7 mouse cellular contexts compared by ENCODE assay signal in genomic region chr4:151666411-151666901, GRCm38 (mm10).
DNase-seq lines count a peak whose midpoint lies in the region; ATAC-seq and TF ChIP-seq lines count a peak whose summit lies in the region.

No protein-coding gene starts in this region.

- H3K4me1 ChIP-seq in olfactory bulb, adult 2 months (ENCODE audit: control insufficient read depth, insufficient read depth, low read length) = peaks cover 31% of the 10 kb centered on the region

- no peak for TF ChIP-seq POLR2A in olfactory bulb, adult 2 months (IDR thresholded peaks at IDR 0.05; ENCODE audit: insufficient read depth, low read depth, low read length)

- no peak for TF ChIP-seq CTCF in olfactory bulb, adult 2 months (IDR thresholded peaks at IDR 0.05; ENCODE audit: insufficient read depth, low read depth, low read length)

- ATAC-seq in inflammation-experienced regulatory T-cells, adult 6 months = no peak

- H3K27ac ChIP-seq in olfactory bulb, adult 2 months (ENCODE audit: insufficient read depth, low read depth, low read length) = peak overlapping the region; percentile 63

- no peak overlapping the region for H3K4me3 ChIP-seq in olfactory bulb, adult 2 months (ENCODE audit: insufficient read depth, low read depth, low read length)

- peak; percentile 26 for DNase-seq in adrenal gland, postnatal 14 days
- DNase-seq in cerebellum, adult 18-20 months = peak; percentile 66 to 71
- DNase-seq in gastrocnemius, postnatal 25 days = peak; percentile 57
- peak; percentile 57 for DNase-seq in kidney, adult 18-20 months
- no peak for DNase-seq in spleen, postnatal 4 days (ENCODE audit: low spot score in 2 of 2)

- WGBS in olfactory bulb, adult 2 months = 8% methylated on average over 12 of the region's 12 CpGs

Comparison
In these comparisons a context has a peak if more than half of its experiments do, and no peak if none do; other contexts are left out.
1. DNase-seq: peak in adrenal gland, postnatal 14 days (single experiment), cerebellum, adult 18-20 months (2 of 2), gastrocnemius, postnatal 25 days (single experiment) and kidney, adult 18-20 months (single experiment); none in spleen, postnatal 4 days (0 of 2).